Mouse (Mus musculus): Measurements from ENCODE around the gene Gpr75.

DNA sequence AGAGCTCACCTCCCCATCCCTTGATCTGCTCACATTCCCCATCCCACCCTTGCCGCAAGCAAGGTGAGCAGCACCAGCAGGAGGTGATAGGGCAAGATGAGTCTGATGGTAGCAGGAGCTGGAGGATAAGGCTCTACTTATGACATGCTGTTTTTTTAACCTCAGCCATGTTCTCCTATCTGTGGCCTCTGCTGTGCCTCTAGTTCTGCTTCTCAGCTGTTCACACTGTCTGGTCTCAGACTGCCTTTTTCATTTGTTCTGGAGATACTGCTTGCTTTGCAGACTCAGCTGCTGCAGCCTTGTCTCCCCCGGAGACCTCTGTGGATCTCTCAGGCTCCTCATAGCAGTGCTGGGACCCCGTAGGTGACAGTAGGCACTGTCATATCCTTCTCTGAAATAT lies 38.1 kb downstream of the Gpr75 start:
- TF ChIP-seq CTCF (IDR thresholded peaks at IDR 0.05; ENCODE audit: low read depth) = no peak
- no peak for TF ChIP-seq EP300 (IDR thresholded peaks at IDR 0.05; ENCODE audit: low read depth)

All from liver, postnatal 0 days (tissue).